Mouse (Mus musculus): Measurements from ENCODE around the gene Rnf123. TPM values are rescaled to one million over a fixed set of nuclear protein-coding genes. Genes with fewer than 3 reads are reported as not detected.
A peak's percentile ranks its signal among the peaks of the same experiment; 100 is the strongest.

Gene Rnf123
- polyA plus RNA-seq, 1 experiment, result 107 TPM

DNA sequence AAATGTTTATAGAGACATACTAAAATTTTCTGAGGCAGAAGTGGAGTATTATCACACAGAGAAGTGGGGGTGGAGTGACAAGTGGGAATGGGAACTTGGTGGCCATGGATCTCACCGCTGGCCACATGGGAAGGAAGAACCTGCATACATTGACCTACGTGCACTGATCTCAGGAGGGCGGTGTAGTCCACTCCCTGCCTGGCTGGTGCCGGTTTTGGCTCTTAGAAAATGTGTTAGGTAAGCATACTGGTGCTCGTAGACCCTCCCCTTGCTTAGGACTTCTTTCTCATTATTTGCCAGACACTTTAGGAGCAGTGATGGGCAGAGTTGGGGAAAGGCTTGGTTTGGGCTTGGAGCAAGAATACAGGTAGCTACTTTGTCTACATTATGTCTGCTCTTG lies 75.1 kb downstream of the Rnf123 start:
- Histone ChIP-seq H3K4me1 (ENCODE audit: control insufficient read depth) (peaks cover 54% of the 10 kb centered on the region), H3K4me3 (replicated peaks) (no peak overlapping the region), H3K9me3 (ENCODE audit: control insufficient read depth, low read length) (no peaks in the 10 kb centered on the region), H3K27me3 (ENCODE audit: control insufficient read depth) (no peaks in the 10 kb centered on the region), H3K36me3 (ENCODE audit: control insufficient read depth) (peaks cover 88% of the 10 kb centered on the region)
- TF ChIP-seq TAL1 (IDR thresholded peaks at IDR 0.05; ENCODE audit: low read length) (no peak), GATA1 (IDR thresholded peaks at IDR 0.05; ENCODE audit: low read length) (no peak)

DNA sequence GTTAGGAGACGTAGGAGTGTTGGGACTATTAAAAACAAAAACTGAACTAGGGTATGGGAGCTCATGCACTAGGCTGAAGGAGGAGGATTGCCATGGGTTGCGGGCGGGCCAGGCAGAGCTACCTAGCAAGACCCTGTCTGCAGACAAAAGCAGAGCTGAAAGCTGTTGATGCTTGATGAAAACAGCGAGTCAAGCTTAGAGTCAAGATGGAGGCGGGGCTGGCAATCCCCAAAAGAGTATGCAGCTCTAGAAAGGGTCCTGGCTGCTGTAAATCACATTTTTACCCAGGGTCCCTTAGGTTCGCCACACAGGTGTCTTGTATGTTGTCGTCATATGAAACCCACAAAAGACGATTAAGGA lies 79.6 kb downstream of the Rnf123 start:
- Histone ChIP-seq H3K4me3 (replicated peaks) (peak overlapping the region; percentile 87), H3K27me3 (ENCODE audit: control insufficient read depth) (no peaks in the 10 kb centered on the region; the same call in 1 of the 2 replicates), H3K36me3 (ENCODE audit: control insufficient read depth) (peaks cover 44% of the 10 kb centered on the region), H3K4me1 (ENCODE audit: control insufficient read depth) (peaks cover 63% of the 10 kb centered on the region), H3K9me3 (ENCODE audit: control insufficient read depth, low read length) (no peaks in the 10 kb centered on the region)
- TF ChIP-seq TAL1 (IDR thresholded peaks at IDR 0.05; ENCODE audit: low read length), result no peak
- no peak for TF ChIP-seq GATA1 (IDR thresholded peaks at IDR 0.05; ENCODE audit: low read length)

- peaks cover 59% of the 10 kb centered on the region for H3K4me1 ChIP-seq (ENCODE audit: control insufficient read depth)
- H3K9me3 ChIP-seq (ENCODE audit: control insufficient read depth, low read length), result no peaks in the 10 kb centered on the region
- peak overlapping the region; percentile 87 for H3K4me3 ChIP-seq (replicated peaks)
- peaks cover 39% of the 10 kb centered on the region for H3K36me3 ChIP-seq (ENCODE audit: control insufficient read depth)
- TF ChIP-seq TAL1 (IDR thresholded peaks at IDR 0.05; ENCODE audit: low read length) (no peak), GATA1 (IDR thresholded peaks at IDR 0.05; ENCODE audit: low read length) (no peak)
- no peaks in the 10 kb centered on the region; the same call in 1 of the 2 replicates for H3K27me3 ChIP-seq (ENCODE audit: control insufficient read depth)
These were observed 80.2 kb downstream of the Rnf123 start for GRCm38 (mm10) chr9:108002778-108003530.

GRCm38 (mm10) chr9:108001922-108002770 lies 81.0 kb downstream of the Rnf123 start, which contains the start of gene Ip6k1:
Ip6k1 (plus strand) TSS chr9:108002501.
- Histone ChIP-seq H3K36me3 (ENCODE audit: control insufficient read depth) (peaks cover 34% of the 10 kb centered on the region), H3K27me3 (ENCODE audit: control insufficient read depth) (no peaks in the 10 kb centered on the region; the same call in 1 of the 2 replicates), H3K9me3 (ENCODE audit: control insufficient read depth, low read length) (no peaks in the 10 kb centered on the region), H3K4me1 (ENCODE audit: control insufficient read depth) (peaks cover 55% of the 10 kb centered on the region), H3K4me3 (replicated peaks) (peak within 1 kb of the TSS; percentile 87)
- TF ChIP-seq TAL1 (IDR thresholded peaks at IDR 0.05; ENCODE audit: low read length) (no peak), GATA1 (IDR thresholded peaks at IDR 0.05; ENCODE audit: low read length) (no peak)

Other genes with a start within 250 kb of the Rnf123 start
- 2.5 and 2.9 TPM in 2 replicates for gene Rbm6, start 210.1 kb downstream of the Rnf123 start, polyA plus RNA-seq (2012)
- gene Mon1a, start 195.2 kb downstream of the Rnf123 start, polyA plus RNA-seq (2012), result 0.77 and 0.89 TPM in 2 replicates
- gene Mst1r, start 176.5 kb downstream of the Rnf123 start, polyA plus RNA-seq (2012), result 0.01 and 0.02 TPM in 2 replicates
- not detected in 2 replicates for gene Actl11, start 154.9 kb downstream of the Rnf123 start, polyA plus RNA-seq (2012)
- 0.01 TPM in 1 of 2 replicates, not detected in the other for gene Camkv, start 147.7 kb downstream of the Rnf123 start, polyA plus RNA-seq (2012)
- 0.72 and 0.97 TPM in 2 replicates for gene Traip, start 133.2 kb downstream of the Rnf123 start, polyA plus RNA-seq (2012)
- gene Uba7, start 107.8 kb downstream of the Rnf123 start, polyA plus RNA-seq (2012), result 14.4 and 22.3 TPM in 2 replicates
- 0.06 and 0.13 TPM in 2 replicates for gene Gm20661, start 100.3 kb downstream of the Rnf123 start, polyA plus RNA-seq (2012)
- 15.9 and 16.0 TPM in 2 replicates for gene Inka1, start 97.5 kb downstream of the Rnf123 start, polyA plus RNA-seq (2012)
- 0.24 and 0.25 TPM in 2 replicates for gene Cdhr4, start 90.8 kb downstream of the Rnf123 start, polyA plus RNA-seq (2012)
- gene Gm20662, start 87.0 kb downstream of the Rnf123 start, polyA plus RNA-seq (2012), result not detected in 2 replicates
- gene Ip6k1, start 80.8 kb downstream of the Rnf123 start, polyA plus RNA-seq (2012), result 18.1 and 20.8 TPM in 2 replicates
- gene Gmppb, start 34.1 kb downstream of the Rnf123 start, polyA plus RNA-seq (2012), result 0.32 and 0.61 TPM in 2 replicates
- 0.01 and 0.08 TPM in 2 replicates for gene Amigo3, start 30.2 kb downstream of the Rnf123 start, polyA plus RNA-seq (2012)
- gene Mst1, start 2.9 kb downstream of the Rnf123 start, polyA plus RNA-seq (2012), result 2.4 and 2.6 TPM in 2 replicates
- gene Apeh, start 11.3 kb upstream of the Rnf123 start, polyA plus RNA-seq (2012), result 47.5 and 65.3 TPM in 2 replicates
- 0.03 and 0.07 TPM in 2 replicates for gene Bsn, start 107.0 kb upstream of the Rnf123 start, polyA plus RNA-seq (2012)
- 0.67 and 0.75 TPM in 2 replicates for gene Dag1, start 180.6 kb upstream of the Rnf123 start, polyA plus RNA-seq (2012)
- not detected in 2 replicates for gene Nicn1, start 207.1 kb upstream of the Rnf123 start, polyA plus RNA-seq (2012)
- gene Amt, start 213.5 kb upstream of the Rnf123 start, polyA plus RNA-seq (2012), result not detected in 2 replicates
- 12.9 and 13.9 TPM in 2 replicates for gene Rhoa, start 222.8 kb upstream of the Rnf123 start, polyA plus RNA-seq (2012)
- 0.16 TPM in 2 replicates for gene Tcta, start 222.8 kb upstream of the Rnf123 start, polyA plus RNA-seq (2012)